ENCODE assay signal across 22 mouse cellular contexts in the genomic region with DNA sequence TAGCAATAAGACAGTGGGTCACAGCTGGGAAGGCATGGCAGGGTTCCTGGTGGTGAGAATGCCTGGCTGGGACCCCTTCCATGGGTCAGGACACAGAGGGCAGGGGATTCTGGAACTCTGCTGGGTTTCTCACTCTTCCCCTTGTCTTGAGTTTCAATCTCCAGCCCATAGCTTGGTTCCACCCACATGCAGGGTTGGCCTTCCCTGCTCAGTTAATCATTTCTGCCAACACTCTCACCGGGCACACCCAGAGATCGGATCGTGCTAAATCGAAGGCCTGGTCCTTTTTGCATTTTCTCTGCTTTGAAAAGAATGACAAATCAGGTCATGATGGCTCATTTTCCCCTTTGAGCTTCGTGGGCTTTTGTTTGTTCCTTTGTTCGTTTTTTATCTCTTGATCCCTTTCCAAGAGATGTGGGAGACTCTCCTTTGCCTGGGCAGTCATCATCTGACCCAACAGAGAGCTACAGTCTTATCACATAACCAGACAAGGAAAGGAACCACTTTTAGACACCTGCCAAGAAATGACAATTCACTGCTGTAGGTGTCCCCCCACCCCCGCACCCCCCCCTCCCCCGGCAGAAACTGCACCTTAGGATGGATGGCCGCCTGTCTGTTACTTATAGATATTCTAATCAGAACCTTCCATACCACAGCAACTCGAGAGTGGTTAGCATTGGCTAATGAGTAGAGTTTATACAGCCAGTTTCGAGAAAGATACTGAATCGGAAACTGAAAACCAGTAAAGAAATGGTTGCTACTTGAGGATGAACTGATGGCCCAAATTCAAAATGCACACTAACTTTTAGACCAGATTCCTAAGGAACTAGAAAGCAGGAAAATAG.
DNase-seq lines count a peak whose midpoint lies in the region; ATAC-seq lines count a peak whose summit lies in the region.
"Had no signal": no experiment of that assay in that cellular context is flagged by ENCODE, and none has a peak within 500 bp of the region (broad histone marks: within the 10 kb centered on the region; RNA-seq: fewer than 3 reads in every experiment).

No protein-coding gene starts in this region.

- no peak overlapping the region for H3K4me2 ChIP-seq in limb, embryonic 15.5 days
- no peak overlapping the region for H3K4me2 ChIP-seq in liver, embryonic 16.5 days (ENCODE audit: low read depth, low read length)
- H3K4me2 ChIP-seq in heart, embryonic 12.5 days = no peak overlapping the region
- H3K4me2 ChIP-seq: forebrain, embryonic 13.5 days; hindbrain, embryonic 15.5 days; limb, embryonic 13.5 days; lung, embryonic 15.5 days; midbrain, embryonic 12.5 days had no signal

- 80% methylated on average over 12 of the region's 12 CpGs for WGBS in limb, embryonic 15.5 days
- WGBS in liver, embryonic 16.5 days (ENCODE audit: insufficient replicate concordance) = 49% methylated on average over 12 of the region's 12 CpGs
- WGBS in heart, embryonic 12.5 days = 75% methylated on average over 12 of the region's 12 CpGs

- H3K4me1 ChIP-seq in limb, embryonic 15.5 days = peaks cover 23% of the 10 kb centered on the region
- no peaks in the 10 kb centered on the region for H3K4me1 ChIP-seq in liver, embryonic 16.5 days (ENCODE audit: control insufficient read depth, low read depth, low read length)
- no peaks in the 10 kb centered on the region for H3K4me1 ChIP-seq in heart, embryonic 12.5 days (replicated peaks)
- H3K4me1 ChIP-seq: heart, embryonic 10.5 days; hindbrain, embryonic 15.5 days; midbrain, embryonic 12.5 days had no signal

- 0 out of 2 replicates have a peak overlapping the region, but pooled peaks have one; percentile 72 for H3K27ac ChIP-seq in limb, embryonic 15.5 days
- no peak overlapping the region for H3K27ac ChIP-seq in liver, embryonic 16.5 days (ENCODE audit: low read length)
- no peak overlapping the region for H3K27ac ChIP-seq in heart, embryonic 12.5 days (ENCODE audit: poor library complexity, severe bottlenecking)
- H3K27ac ChIP-seq: forebrain, embryonic 13.5 days; heart, embryonic 10.5 days; hindbrain, embryonic 15.5 days; lung, embryonic 15.5 days; midbrain, embryonic 12.5 days; stomach, postnatal 0 days had no signal

- H3K27me3 ChIP-seq in limb, embryonic 15.5 days = no peaks in the 10 kb centered on the region
- H3K27me3 ChIP-seq in liver, embryonic 16.5 days (ENCODE audit: control insufficient read depth, insufficient read depth, low read depth, low read length) = no peaks in the 10 kb centered on the region
- H3K27me3 ChIP-seq in heart, embryonic 12.5 days (replicated peaks) = no peaks in the 10 kb centered on the region
- H3K27me3 ChIP-seq: CH12.LX; forebrain, embryonic 13.5 days; hindbrain, embryonic 15.5 days; limb, embryonic 13.5 days; lung, embryonic 15.5 days; midbrain, embryonic 12.5 days had no signal

- H3K9me3 ChIP-seq in limb, embryonic 15.5 days = no peaks in the 10 kb centered on the region
- H3K9me3 ChIP-seq in liver, embryonic 16.5 days (replicated peaks; ENCODE audit: control insufficient read depth, low read length) = no peaks in the 10 kb centered on the region
- H3K9me3 ChIP-seq in heart, embryonic 12.5 days (replicated peaks) = peaks cover 20% of the 10 kb centered on the region
- H3K9me3 ChIP-seq: hindbrain, embryonic 15.5 days had no signal

- H3K9ac ChIP-seq in limb, embryonic 15.5 days = no peak overlapping the region
- H3K9ac ChIP-seq in liver, embryonic 16.5 days (ENCODE audit: low read depth, low read length) = no peak overlapping the region
- H3K9ac ChIP-seq in heart, embryonic 12.5 days = no peak overlapping the region
- H3K9ac ChIP-seq: forebrain, embryonic 13.5 days; hindbrain, embryonic 15.5 days; limb, embryonic 13.5 days; lung, embryonic 15.5 days; midbrain, embryonic 12.5 days had no signal

- no peak overlapping the region for H3K4me3 ChIP-seq in limb, embryonic 15.5 days
- no peak overlapping the region for H3K4me3 ChIP-seq in liver, embryonic 16.5 days (ENCODE audit: low read depth, low read length)
- H3K4me3 ChIP-seq in heart, embryonic 12.5 days = no peak overlapping the region
- H3K4me3 ChIP-seq: erythroblast, embryonic 14.5 days; forebrain, embryonic 13.5 days; heart, embryonic 10.5 days; hindbrain, embryonic 15.5 days; limb, embryonic 13.5 days; lung, embryonic 15.5 days; midbrain, embryonic 12.5 days had no signal

- no peak for ATAC-seq in limb, embryonic 15.5 days (ENCODE audit: insufficient number of reproducible peaks, low FRiP score, low TSS enrichment, low read depth)
- peak; percentile 73 for ATAC-seq in liver, embryonic 16.5 days (ENCODE audit: low read depth)
- no peak for ATAC-seq in heart, embryonic 12.5 days (ENCODE audit: insufficient number of reproducible peaks, low FRiP score)
- ATAC-seq: forebrain, embryonic 13.5 days had no signal

- peak; percentile 18 for DNase-seq in testis, postnatal 14 days (ENCODE audit: low spot score)
- DNase-seq in testis, postnatal 10 days (ENCODE audit: low spot score) = no peak
- DNase-seq in right cerebral cortex, postnatal 36 days (ENCODE audit: low spot score in 2 of 2) = no peak
- DNase-seq in kidney, adult 18-20 months = no peak
- DNase-seq: adrenal gland, postnatal 25 days; B cell, adult 2 months; cerebellum, adult 9-11 months; kidney, adult 8-10 months; kidney, postnatal 10 days; layer of hippocampus, postnatal 36 days had no signal

- H3K36me3 ChIP-seq in limb, embryonic 15.5 days = no peaks in the 10 kb centered on the region
- no peaks in the 10 kb centered on the region for H3K36me3 ChIP-seq in liver, embryonic 16.5 days (ENCODE audit: control insufficient read depth, insufficient read depth)
- H3K36me3 ChIP-seq in heart, embryonic 12.5 days = no peaks in the 10 kb centered on the region
- H3K36me3 ChIP-seq: heart, embryonic 10.5 days; hindbrain, embryonic 15.5 days; limb, embryonic 13.5 days; lung, embryonic 15.5 days; midbrain, embryonic 12.5 days had no signal
